Mouse (Mus musculus) v-Abl transformed pro-B cells (cell line): ENCODE results near the gene Tmem33.

ENCODE experiments used
- in situ Hi-C, 2 experiments: fragments of 400-800 bp; cut with MboI; formaldehyde crosslinking; loops; one replicate each; pipeline ENCODE4 v1.15.1; 2025; ENCODE audit not compliant: unreplicated experiment in 2 of 2

Gene Tmem33

DNA sequence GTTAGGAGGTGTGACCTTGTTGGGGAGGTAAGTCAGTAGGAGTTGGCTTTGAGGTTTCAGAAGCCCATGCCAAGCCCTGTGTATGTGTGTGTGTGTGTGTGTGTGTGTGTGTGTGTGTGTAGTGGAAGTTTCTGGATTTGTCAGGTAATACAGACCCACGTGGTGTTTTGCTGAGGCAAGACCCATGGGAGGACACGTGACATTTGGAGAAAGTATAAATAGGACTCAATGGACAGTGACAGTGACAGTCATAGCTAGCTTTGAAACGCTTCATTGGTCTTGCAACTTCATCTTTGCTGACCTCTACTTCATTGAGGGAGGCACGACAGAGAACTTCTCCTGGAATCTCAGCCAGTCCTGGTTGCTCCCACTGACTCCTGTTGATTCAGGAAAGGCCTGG, 8.1 kb upstream of the Tmem33 start:
- in situ Hi-C loops, result loop anchor here (25.0 kb wide), 3 partner anchors 585 to 1485 kb away; partner anchors contain the start of gene Atp8a1 (in 2 of the 2)

GRCm38 (mm10) chr5:67255664-67256063, 4.7 kb upstream of the Tmem33 start:
- in situ Hi-C loops, result loop anchor here (25.0 kb wide), 3 partner anchors 582 to 1482 kb away; partner anchors contain the start of gene Atp8a1 (in 2 of the 2)

DNA sequence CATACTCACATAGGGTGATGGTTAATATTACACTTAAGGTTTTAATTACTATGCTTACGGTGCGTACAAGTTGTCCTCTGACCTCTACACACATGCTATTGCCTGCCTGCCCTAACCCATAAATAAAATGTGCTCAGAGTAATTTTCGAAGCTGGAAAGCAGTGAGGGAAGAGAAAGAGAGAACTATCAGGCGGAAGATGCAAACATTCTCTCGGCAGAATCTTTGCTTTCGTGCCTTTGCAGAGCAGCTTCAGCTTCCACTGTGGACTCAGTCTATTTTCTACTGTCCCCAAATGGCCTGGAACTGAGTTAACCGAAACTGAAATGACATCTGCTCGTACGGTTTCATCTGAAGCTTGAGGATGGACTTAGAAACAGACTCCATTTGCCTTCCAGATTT, 1.9 kb upstream of the Tmem33 start:
- in situ Hi-C loops, result loop anchor here (25.0 kb wide), 3 partner anchors 579 to 1479 kb away; partner anchors contain the start of gene Atp8a1 (in 2 of the 2)

GRCm38 (mm10) chr5:67260159-67260530, 220 bp upstream of the Tmem33 start:
- in situ Hi-C loops, result loop anchor here (10.0 to 25.0 kb wide), 5 partner anchors 275 to 1477 kb away; partner anchors contain the start of gene Atp8a1 (in 2 of the 2)

DNA sequence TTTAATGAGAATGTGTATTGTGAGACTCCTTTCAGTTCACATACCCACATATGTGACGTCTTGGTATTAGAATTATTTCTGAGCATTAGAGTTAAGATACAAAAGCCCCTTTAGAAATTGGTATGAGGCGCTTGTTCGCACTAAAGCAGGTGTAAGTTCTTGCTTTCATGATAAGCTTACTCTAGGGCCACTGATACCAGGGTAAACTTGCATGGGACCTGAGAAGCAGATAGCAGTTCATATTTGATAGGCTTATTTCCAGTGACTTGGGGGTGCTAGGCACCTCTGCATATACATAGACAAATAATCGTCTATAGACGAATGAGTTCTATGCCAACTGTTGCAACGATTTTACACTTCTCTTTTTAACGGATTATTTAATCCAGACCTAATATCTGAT, 2.6 kb downstream of the Tmem33 start:
- in situ Hi-C loops, result loop anchor here (10.0 to 25.0 kb wide), 5 partner anchors 272 to 1474 kb away; partner anchors contain the start of gene Atp8a1 (in 2 of the 2)

DNA sequence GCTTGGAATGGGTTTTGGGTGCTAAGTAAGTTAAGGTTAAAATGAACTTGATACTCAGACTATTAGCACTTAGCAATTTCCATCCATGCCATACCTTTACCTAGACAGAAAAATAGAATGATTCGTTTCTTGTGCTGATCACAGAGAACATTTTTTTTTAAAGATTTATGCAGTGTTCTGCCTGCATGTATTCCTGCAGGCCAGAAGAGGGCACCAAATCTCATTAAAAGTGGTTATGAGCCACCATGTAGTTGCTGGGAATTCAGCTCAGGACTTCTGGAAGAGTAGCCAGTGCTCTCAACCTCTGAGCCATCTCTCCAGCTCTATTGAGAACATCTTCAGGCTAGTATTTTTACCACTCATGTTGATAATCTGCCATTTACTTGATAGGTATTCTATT, 5.7 kb downstream of the Tmem33 start:
- in situ Hi-C loops, result loop anchor here (10.0 to 25.0 kb wide), 5 partner anchors 269 to 1471 kb away; partner anchors contain the start of gene Atp8a1 (in 2 of the 2)

DNA sequence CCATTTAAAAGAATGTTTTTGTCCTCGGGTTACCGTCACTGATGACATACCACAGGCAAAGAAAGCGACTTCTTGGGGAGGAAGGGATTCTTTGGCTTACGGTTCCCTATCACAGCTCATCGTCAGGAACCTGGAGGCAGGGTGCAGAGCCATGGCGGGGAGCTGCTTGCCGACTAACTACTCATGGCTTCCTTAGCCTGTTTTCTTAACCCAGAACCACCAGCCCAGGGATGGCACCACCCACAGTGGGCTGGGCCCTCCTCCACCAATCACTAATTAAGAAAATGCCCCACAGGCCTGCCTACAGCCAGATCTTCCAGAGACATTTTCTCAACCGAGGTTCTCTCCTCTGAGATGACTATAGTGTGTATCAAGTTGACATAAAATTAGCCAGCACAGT, 8.9 kb downstream of the Tmem33 start:
- in situ Hi-C loops, result loop anchor here (10.0 to 25.0 kb wide), 5 partner anchors 265 to 1468 kb away; partner anchors contain the start of gene Atp8a1 (in 2 of the 2)

DNA sequence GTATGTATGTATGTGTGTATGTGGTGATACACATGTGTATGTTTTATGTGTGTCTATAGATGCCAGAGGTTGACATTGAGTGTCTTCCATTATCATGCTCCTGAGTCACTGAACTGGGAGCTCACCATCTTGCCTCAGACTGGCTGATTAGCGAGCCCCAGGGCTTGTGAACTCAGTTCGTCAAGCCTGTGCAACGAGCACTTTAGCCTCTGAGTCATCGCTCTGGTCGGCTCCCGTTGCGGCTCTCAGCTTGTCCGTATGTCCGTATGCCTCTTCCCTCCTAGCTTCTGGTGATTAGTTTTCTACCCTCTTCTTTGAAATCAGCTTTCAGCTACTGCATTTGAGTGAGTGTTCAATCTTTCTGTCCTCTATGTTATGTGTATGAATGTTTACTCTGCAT, 19.0 kb downstream of the Tmem33 start:
- in situ Hi-C loops, result no loop called here

DNA sequence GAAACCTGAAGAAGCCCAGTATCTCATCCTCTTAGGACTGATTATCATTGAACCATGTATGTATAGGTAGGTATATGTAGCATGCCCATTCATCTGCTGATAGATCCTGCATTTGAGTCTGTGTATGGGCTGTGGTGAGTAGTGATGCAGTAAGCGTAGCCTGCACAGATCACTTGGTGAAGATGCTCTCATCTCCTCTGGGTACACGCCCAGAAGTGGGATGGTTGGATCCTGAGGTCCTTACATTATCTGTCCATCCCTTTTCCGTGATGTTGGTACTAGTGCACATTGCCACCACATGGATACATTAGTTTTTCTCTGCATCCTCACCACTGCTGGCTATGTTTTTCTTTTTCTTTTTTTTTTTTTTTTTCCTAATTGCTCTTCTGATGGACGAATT, 19.5 kb downstream of the Tmem33 start:
- in situ Hi-C loops, result loop anchor here (10.0 kb wide), 2 partner anchors 255 to 445 kb away; no protein-coding TSS in a partner anchor

GRCm38 (mm10) chr5:67280400-67280799, 20.0 kb downstream of the Tmem33 start:
- in situ Hi-C loops, result loop anchor here (10.0 kb wide), 2 partner anchors 254 to 444 kb away; no protein-coding TSS in a partner anchor

DNA sequence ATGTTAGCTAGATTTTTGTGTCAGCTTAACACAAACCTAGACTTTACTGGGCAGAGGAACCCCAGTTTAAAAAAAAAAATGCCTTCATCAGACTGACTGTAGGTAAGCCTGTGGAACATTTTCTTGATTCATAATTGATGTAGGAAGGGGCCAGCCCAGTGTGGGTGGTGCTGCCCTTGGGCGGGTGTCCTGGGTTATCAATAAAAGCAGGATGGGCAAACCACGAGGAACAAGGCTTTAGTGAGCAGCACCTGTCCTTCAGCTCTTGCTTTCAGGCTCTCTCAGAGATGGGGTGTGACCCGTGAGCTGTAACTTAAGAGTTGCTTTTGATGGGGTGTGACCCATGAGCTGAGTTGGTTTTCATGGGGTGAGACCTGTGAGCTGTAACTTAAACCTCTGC, 34.7 kb downstream of the Tmem33 start:
- in situ Hi-C loops, result no loop called here

DNA sequence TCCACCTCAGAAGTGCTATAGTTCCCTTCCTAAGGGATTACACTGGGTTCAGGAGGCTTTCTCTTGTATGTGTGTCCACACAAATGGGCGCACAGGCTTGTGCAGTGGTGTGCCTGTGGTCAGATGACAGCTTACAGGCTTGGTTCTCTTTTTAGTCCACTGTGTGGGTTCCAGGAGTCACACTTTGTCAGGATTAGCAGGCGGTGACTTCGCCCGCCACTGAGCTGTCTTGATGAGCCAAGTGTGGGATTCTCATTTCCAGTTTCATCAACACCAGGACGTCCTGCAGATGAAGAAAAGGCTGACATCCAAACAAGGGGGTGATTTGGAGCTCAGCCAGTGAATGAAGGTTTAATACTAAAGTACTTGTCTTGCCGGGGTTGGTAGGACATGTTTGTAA, 35.3 kb downstream of the Tmem33 start:
- in situ Hi-C loops, result no loop called here

GRCm38 (mm10) chr5:67296171-67296570, 35.8 kb downstream of the Tmem33 start:
- in situ Hi-C loops, result no loop called here

DNA sequence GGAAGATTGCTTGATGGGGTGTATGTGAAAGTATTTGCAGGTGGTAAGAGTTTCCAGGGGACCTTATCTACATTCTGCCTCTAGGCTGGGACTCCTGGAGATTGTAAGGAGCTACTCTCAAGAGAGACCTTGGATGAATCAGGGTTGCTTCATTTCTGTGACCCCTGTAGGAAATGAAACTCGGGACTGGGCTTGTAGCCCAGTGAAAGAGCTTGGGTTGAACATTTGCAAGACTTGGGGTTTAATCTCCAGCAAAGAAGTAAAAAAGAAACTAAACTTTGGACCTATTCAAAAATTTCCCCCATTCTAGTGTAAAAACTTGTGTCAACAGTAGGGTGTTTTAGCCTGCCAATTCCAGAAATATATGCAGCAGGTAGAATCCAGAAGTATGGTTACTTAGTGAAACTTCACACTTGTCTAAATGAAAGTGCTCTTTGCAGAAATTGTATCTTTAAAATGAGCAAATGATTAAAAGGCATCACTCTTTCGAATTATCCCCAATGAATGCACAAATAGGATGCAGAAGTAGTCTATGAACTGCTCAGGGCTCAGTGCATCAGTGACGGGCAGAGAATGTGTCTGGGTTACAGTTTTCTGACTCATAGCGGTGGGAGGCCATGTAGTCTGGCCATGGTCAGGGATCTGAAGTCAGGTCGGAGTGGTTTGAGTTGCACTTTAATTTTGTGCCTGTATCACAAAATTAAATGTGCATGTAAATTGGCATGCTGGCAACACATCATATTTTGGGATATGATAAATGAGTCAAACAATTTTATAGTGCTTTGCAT, 36.9 kb downstream of the Tmem33 start:
- in situ Hi-C loops, result no loop called here

DNA sequence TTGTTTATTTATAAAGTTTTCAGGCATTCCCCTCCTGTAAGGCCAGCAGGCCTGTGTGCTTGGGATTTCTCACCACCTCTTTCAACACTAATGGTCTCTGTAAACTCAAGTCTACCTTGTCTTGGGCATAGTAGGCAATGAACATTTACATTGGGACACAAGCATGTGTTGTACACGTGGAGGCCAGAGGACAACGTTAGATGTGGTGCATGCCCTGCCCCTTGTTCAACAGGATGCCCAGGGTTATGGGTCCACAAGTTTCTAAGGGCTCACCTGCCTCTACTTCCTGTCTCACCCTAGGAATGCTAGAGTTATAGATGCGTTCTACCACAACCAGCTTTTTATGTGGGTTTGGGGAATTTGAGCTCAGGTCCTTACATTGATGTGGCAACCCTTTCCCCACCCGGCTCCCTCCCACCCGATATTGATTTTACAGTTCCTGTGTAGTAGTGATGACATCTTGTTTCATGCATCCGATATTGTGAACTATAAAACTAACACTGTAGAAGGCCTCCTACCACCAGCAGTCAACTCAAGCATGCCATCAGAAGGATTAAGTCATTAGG, 39.6 kb downstream of the Tmem33 start:
- in situ Hi-C loops, result no loop called here

DNA sequence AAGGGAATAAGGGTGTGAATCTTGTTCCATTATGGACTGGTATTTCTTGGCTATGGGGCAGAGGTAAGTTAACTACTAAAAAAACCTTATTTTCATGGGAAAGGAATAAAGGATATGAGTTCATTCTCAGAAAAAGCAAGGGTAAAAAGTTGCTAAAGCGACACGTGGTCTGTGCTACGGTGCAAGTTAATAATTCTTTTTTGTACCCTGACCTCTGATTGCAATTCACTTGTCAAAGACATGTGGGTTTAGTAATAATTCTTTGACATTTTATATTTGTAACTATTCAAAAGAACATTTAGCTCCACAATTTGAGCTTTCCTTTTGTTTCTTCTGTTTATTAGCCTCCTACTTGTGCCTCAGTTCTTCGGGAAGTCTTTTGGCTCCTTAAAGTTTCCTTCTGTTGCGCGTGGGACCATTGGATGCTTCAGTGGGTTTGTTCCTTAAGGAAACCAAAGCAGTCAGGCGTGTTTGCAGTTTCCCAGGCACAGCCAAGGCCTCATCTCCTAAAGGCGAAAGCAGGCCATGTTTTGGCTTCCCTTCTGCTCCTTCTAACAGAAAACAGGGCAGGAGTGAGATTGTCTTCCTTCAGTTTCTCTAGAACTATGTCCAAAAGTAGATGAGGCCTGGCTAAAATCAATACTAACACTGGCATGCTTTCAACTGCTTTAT, 40.7 kb downstream of the Tmem33 start:
- in situ Hi-C loops, result no loop called here

DNA sequence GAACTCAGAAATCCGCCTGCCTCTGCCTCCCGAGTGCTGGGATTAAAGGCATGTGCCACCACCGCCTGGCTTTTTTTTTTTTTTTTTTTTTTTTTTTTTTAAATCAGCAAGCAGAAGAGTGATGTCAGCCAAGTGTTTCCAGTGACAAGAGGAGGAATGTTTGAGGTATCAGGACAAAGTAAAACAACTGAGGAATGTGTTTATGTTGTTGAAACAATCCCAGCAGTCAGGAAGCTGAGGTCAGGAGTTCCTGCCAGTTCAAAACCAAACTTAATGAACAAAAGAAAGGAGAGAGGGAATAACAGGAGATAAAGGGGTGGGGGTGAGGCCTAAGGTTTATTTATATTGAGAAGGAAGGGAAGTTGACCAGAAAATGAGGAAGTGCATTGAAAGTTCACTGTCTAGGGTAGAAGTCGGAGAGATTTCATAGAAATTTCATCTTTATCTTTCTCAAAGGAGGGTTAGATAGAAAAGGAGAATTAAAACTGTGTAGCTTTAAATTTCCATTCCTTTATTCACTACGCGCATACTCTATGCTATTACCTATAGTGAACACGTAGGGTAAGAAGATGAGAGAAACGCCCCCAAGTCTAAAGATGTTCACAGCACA, 41.5 kb downstream of the Tmem33 start:
- in situ Hi-C loops, result no loop called here

DNA sequence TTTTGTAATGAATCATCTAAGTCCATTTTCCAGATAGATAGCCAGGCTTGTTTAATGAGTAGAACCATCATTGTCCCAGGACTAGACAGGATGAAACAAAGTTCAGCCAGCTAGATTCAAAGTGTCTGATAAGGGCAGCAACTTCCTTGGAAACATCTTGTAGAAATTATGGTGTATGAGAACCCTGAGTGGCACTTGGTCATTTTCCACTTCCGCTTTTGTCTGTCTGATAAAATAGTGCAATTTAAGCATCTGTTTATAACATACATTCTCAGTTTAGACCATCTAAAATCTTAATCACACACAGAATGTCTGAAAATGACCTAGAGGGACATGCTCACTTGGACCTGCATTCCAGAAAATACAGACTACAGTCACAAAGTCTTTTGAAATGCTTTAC, 43.5 kb downstream of the Tmem33 start:
- in situ Hi-C loops, result no loop called here

DNA sequence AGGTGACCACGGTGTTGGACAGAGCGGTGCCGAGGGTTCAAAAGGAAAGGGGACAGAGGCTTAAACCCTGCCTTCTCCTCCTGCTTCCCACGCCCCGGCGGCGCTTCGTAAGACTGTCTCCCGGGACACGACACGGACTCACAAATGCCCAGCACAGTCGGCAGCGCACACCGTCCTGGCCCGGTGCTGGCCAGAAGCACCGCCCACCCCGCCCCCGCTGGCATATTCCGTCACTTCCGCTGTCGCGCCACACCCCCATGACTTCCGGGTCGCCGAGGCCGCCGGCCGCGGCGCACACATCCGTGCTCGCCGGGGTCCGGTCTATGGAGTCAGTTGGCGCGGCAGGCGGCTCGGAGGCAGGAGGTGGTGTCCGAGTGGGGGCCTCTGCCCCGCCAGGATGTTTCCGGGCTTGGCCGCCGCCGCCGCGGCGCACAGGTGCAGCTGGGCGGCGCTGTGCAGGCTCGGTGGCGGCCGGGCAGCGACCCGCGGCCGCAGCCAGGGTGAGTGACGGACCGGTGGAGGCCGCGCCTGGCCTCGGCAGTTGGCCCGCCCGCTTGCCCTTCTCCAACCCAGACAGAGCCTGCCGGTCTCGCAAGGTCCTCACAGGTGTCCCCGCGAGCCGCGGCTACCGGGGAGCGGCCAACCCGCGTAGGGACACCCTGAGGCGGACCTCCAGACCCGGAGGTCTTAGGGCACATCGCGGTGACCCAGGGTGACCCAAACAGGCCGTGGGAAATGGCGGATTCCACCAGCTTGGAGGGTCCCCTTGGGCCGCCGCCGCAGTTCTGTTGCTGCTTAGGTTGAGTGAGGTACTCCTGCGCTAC, 46.5 kb downstream of the Tmem33 start, which contains the start of gene Slc30a9:
Gene Slc30a9, plus strand, starts transcription at position 258 of the 824 bp plus-strand sequence.
- in situ Hi-C loops, result no loop called here
